Mouse (Mus musculus) mature B cell (primary cell): ENCODE measurements around the gene Tmcc1.
"Not testable (repeated sequence)": the region's sequence is repeated elsewhere in the genome, so short reads cannot be mapped to it uniquely, and the experiment has no call there.

Experiments
- in situ Hi-C: fragments of 300-500 bp; cut with MboI; formaldehyde crosslinking; loops from 2 replicates; pipeline ENCODE4 v1.14.3; 2019

The Tmcc1 gene

GRCm38 (mm10) chr6:116074892-116075291 is 118.4 kb downstream of the Tmcc1 start:
- in situ Hi-C loops = no loop called here

GRCm38 (mm10) chr6:116073610-116074009 is 119.7 kb downstream of the Tmcc1 start:
- in situ Hi-C loops = no loop called here

GRCm38 (mm10) chr6:116072746-116073261 is 120.5 kb downstream of the Tmcc1 start:
- in situ Hi-C loops = no loop called here

- in situ Hi-C loops = no loop called here
Measured at GRCm38 (mm10) chr6:116072221-116072745, 121.0 kb downstream of the Tmcc1 start.

GRCm38 (mm10) chr6:116071781-116072180 is 121.5 kb downstream of the Tmcc1 start:
- in situ Hi-C loops = no loop called here

GRCm38 (mm10) chr6:116070558-116070957 is 122.7 kb downstream of the Tmcc1 start:
- in situ Hi-C loops = no loop called here

- in situ Hi-C loops = no loop called here
Measured at GRCm38 (mm10) chr6:116063516-116063915, 129.8 kb downstream of the Tmcc1 start.

- in situ Hi-C loops = not testable (repeated sequence)
Measured at GRCm38 (mm10) chr6:116059542-116059941, 133.7 kb downstream of the Tmcc1 start.

GRCm38 (mm10) chr6:116058541-116059300 is 134.6 kb downstream of the Tmcc1 start:
- in situ Hi-C loops = no loop called here

- in situ Hi-C loops = no loop called here
Measured at GRCm38 (mm10) chr6:116056676-116057264, 136.5 kb downstream of the Tmcc1 start.

GRCm38 (mm10) chr6:116055766-116056165 is 137.5 kb downstream of the Tmcc1 start:
- in situ Hi-C loops = no loop called here

- in situ Hi-C loops = no loop called here
Measured at GRCm38 (mm10) chr6:116055001-116055471, 138.2 kb downstream of the Tmcc1 start.

- in situ Hi-C loops = no loop called here
Measured at GRCm38 (mm10) chr6:116047896-116048295, 145.4 kb downstream of the Tmcc1 start.

- in situ Hi-C loops = no loop called here
Measured at GRCm38 (mm10) chr6:116047366-116047765, 145.9 kb downstream of the Tmcc1 start.

GRCm38 (mm10) chr6:116044039-116044438 is 149.2 kb downstream of the Tmcc1 start:
- in situ Hi-C loops = no loop called here

- in situ Hi-C loops = no loop called here
Measured at GRCm38 (mm10) chr6:116038222-116038621, 155.1 kb downstream of the Tmcc1 start.

GRCm38 (mm10) chr6:116037281-116037831 is 155.9 kb downstream of the Tmcc1 start:
- in situ Hi-C loops = no loop called here

GRCm38 (mm10) chr6:116036555-116036954 is 156.7 kb downstream of the Tmcc1 start:
- in situ Hi-C loops = no loop called here

GRCm38 (mm10) chr6:116031052-116031451 is 162.2 kb downstream of the Tmcc1 start:
- in situ Hi-C loops = no loop called here

GRCm38 (mm10) chr6:116024666-116025065 is 168.6 kb downstream of the Tmcc1 start:
- in situ Hi-C loops = no loop called here

- in situ Hi-C loops = no loop called here
Measured at GRCm38 (mm10) chr6:116021961-116022485, 171.3 kb downstream of the Tmcc1 start.

GRCm38 (mm10) chr6:116015902-116016301 is 177.4 kb downstream of the Tmcc1 start:
- in situ Hi-C loops = loop anchor here (10.0 kb wide), 1 partner anchor 119 kb away; no protein-coding TSS in a partner anchor
